Mouse (Mus musculus): ENCODE results near the gene Atp5h.

Gene Atp5h

GRCm38 (mm10) chr11:115435596-115436337 lies 16.0 kb upstream of the Atp5h start:
- DNase-seq, result no peak

GRCm38 (mm10) chr11:115433342-115433741 lies 13.6 kb upstream of the Atp5h start:
- no peak for DNase-seq

- no peak for DNase-seq
These were observed 13.1 kb upstream of the Atp5h start for GRCm38 (mm10) chr11:115432814-115433213.

- no peak for DNase-seq
These were observed 10.8 kb upstream of the Atp5h start for GRCm38 (mm10) chr11:115430561-115430960.

GRCm38 (mm10) chr11:115429307-115429706 lies 9.5 kb upstream of the Atp5h start:
- DNase-seq, result no peak

- peak; percentile 74 for DNase-seq
These were observed 7.9 kb upstream of the Atp5h start for GRCm38 (mm10) chr11:115427482-115428331.

- no peak for DNase-seq
These were observed 5.9 kb upstream of the Atp5h start for GRCm38 (mm10) chr11:115425671-115426070.

GRCm38 (mm10) chr11:115424666-115425065 lies 4.9 kb upstream of the Atp5h start:
- DNase-seq, result no peak

GRCm38 (mm10) chr11:115423091-115423490 lies 3.3 kb upstream of the Atp5h start:
- DNase-seq, result no peak

- no peak for DNase-seq
These were observed 2.2 kb upstream of the Atp5h start for GRCm38 (mm10) chr11:115421972-115422371.

- DNase-seq, result no peak
These were observed 1.6 kb upstream of the Atp5h start for GRCm38 (mm10) chr11:115421328-115421727.

GRCm38 (mm10) chr11:115420336-115421190 lies 801 bp upstream of the Atp5h start:
- peak; percentile 71 for DNase-seq

- DNase-seq, result no peak
These were observed 10.2 kb downstream of the Atp5h start for GRCm38 (mm10) chr11:115409556-115409955.

GRCm38 (mm10) chr11:115408266-115408920 lies 11.4 kb downstream of the Atp5h start:
- no peak for DNase-seq

- no peak for DNase-seq
These were observed 12.8 kb downstream of the Atp5h start for GRCm38 (mm10) chr11:115406858-115407401.

- no peak for DNase-seq
These were observed 14.0 kb downstream of the Atp5h start for GRCm38 (mm10) chr11:115405723-115406122.

GRCm38 (mm10) chr11:115403338-115404124 lies 16.2 kb downstream of the Atp5h start, which contains the start of gene Mrpl58:
Mrpl58 (plus strand) TSS chr11:115403752.
- peak; percentile 86 for DNase-seq

- DNase-seq, result no peak
These were observed 19.0 kb downstream of the Atp5h start for GRCm38 (mm10) chr11:115400630-115401391.

- DNase-seq, result no peak
These were observed 19.6 kb downstream of the Atp5h start for GRCm38 (mm10) chr11:115400126-115400525.

GRCm38 (mm10) chr11:115398085-115398484 lies 21.7 kb downstream of the Atp5h start:
- peak; percentile 54 for DNase-seq
